Mouse (Mus musculus): ENCODE measurements around the gene Ankrd33.
A peak's percentile ranks its signal among the peaks of the same experiment; 100 is the strongest.

Gene Ankrd33

DNA sequence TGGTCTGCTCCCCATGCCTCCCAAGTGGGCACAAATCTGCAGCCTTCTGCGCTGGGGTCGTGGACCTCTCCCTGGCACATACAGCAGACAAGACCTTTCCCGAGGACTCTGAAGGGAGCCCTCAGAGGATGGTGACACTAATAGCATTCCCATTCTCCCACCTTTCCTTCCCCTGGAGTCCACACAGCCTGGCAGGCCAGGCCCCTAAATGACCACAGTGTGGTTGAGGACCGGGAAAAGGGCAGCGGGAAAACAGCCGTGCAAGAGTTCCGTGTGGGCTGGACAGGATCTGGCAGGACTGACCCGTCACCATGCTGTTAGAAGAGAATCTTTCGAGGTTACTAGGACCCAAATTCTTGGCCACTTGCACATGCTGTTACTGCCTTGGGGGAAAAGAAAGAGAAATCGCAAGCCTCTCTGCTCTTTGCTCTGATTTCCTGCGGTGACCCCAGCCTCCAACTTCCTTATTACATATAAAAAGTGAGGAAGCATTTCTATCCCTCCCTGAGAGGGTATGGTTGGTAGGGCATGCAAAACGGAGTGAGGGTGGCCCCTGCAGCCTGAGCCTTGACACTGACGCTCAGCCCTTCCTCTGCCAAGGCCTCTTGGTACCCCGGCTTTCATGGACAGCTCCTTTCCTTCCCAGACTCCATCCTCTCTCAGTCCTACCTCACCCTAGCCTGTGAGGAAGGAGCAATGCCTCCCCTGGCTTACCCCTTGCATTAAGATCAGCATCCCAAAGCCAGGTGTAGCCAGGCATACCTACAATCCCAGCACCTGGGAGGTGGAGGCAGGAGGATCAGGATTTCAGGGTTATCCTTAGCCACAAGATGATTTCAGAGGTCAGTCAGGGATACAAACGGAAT is 30.8 kb downstream of the Ankrd33 start:
- peak in 1 of 2 experiments; percentile 43 for DNase-seq (ENCODE audit: low spot score in 2 of 2)

DNA sequence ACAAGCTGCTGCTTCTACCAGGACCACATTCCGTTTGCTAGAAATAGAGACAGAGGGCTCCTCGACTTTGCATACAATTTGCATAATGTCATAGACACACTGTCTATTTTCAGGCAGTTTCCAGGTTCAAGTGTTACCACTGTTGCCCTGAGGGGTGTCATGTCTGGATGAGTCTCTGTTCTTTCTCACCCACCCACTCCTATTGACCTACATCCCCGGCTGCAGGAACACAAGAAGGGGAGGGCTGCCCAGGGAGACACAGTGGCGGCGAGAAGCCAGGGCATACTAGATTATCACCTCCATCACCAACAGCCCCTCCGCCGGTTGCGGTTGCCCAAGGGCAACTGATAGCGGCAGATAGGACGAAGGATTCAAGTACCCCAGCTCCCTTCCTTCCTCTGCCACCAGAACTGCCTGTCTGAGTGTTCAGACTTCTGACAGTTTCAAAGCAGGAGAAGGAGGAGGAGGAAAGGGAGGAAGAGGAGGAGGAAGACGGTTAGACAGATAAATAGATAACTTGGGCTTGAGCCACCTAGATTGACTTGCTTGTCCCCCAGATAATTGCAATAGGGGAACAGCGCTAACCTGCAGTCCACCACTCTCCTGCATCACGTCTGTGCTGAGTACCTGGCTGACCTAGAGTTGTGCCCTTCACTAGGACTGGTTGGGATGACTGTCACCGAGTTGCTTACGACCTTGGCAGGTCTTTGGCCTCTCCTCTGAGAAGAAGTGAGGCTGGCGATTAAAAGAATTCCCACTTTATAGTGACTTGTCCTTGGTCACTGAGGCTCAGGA is 31.8 kb downstream of the Ankrd33 start:
- peak; percentile 38 to 52 for DNase-seq (ENCODE audit: low spot score in 2 of 2)

DNA sequence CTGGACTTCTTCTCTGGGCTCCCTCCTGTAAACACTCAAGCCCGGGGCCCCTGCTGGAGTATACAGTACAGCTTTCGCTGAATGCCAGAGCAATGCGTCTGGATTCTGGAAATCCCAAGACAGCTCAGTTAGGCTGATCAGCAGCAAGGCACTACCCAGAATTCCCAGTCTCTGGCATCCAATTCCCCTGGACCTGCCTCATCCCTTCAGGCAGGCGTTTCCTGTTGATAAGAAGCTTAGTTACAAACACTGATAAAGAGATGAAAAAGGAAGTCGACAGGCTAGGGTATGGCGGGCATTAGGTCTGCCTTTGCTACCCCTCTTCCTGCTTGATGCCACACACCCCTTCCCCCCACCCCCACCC is 32.3 kb downstream of the Ankrd33 start:
- no peak for DNase-seq (ENCODE audit: low spot score in 2 of 2)

DNA sequence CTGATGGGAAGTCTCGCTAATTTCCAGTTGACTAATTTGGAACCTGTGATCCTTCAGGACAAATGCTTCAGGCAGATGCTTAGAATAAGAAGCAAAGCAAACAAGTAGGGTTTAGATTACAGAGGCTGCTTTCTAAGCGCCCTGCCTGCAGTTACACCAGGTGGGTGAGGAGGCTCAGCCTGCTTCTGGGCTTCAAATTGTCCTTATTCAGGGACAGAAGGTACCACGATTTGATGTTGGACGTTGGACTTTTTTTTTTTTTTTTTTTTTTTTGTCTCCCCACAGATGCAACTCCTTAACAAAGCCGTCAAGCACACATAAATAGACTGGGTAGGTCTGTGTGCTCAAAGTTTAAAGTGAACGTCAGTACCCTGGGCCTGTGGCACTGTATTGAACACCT is 33.0 kb downstream of the Ankrd33 start:
- no peak for DNase-seq (ENCODE audit: low spot score in 2 of 2)

DNA sequence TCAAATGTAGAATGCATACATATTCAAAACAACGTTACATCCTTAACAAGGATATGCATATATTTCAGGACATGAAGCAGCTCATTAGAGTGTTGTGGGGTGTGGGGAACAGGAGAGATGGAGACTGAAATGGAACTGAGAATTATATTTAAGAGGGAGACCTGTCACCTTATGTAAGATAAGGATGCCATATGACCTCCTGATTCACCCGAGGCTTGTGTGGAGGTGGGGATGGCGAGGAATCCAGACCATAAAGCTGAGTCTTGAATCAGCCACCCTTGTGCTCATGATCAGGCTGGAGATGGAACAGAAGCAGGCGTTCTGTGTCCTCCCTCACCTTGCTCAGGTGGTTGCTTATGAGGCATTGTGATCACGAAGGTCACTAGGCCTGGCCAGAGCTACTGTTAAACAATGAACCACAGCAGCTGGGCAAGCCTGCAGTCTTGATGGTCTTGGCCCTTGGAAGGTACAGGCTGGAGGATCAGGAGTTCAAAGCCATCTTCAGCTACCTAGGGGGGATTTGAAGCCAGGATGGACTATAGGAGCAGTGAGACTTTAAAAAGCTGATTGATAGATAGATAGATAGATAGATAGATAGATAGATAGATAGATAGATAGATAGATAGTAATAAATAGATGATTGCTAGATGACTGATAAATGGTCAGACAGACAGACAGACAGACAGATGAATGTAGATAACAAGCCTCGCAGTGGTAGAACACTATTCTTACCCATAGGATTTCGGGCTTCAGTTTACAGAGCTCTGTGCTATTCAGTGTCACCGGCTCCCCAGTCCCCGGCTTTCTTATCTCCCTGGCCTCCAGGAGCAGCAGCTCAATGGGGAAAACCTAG is 36.1 kb downstream of the Ankrd33 start:
- DNase-seq (ENCODE audit: low spot score in 2 of 2), result no peak

DNA sequence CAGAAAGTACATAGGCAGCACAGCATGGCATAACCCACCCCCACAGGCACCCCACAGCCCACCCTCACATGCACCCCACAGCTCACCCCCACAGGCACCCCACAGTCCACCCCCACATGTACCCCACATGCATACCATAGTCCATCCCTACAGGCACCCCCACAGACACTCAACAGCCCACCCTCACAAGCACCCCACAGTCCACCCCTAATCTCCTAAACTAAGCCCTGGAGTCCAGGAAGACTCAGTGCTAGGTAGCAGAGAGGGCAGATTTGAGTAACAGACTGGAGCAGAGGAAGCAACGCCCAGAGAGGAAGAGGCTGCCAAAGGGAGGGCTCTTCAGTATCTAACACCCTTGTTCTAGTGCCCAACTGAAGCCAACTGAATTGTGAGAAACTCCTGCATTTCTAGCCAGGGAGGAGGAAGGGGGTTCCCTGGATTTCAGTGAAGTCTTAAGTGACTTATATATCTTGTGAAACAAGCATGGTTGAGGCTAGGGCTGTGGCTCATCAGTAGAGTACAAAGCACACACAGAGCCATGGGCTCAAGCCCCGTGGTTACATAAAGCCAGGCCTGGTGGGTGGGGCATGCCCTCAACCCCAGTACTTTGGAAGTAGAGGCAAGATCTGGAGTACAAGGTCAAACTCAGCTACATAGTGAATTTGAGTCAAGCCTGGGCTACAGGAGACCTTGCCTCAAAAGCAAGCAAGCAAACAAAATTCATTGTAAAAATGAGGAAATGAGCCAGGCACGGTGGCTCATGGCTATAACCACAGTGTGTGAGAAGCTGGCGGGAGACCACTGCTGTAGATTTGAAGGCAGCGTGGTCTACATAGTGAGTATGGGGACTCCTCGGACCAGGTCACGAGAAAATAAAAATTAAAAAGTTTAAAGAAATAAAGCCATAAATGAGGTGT is 39.4 kb downstream of the Ankrd33 start:
- no peak for DNase-seq (ENCODE audit: low spot score in 2 of 2)

DNA sequence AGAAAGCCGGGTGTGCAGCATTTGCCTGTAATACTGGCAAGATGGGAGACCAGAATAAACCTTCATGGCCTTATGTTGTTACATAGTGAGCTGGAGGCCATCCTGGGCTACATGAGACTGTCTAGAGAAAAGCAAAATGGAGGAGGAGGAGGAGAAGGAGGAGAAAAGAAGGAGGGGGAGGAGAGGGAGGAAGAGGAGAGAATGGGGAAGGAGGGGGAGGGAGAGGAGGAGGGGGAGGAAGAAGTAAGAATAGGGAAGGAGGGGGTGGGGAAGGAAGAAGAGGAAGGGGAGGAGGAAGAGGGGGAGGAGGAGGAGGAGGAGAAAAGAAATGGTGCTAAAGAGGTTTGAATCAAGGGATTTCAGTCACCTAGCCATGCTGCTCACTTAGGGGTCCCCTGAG is 44.6 kb downstream of the Ankrd33 start:
- no peak for DNase-seq (ENCODE audit: low spot score in 2 of 2)

DNA sequence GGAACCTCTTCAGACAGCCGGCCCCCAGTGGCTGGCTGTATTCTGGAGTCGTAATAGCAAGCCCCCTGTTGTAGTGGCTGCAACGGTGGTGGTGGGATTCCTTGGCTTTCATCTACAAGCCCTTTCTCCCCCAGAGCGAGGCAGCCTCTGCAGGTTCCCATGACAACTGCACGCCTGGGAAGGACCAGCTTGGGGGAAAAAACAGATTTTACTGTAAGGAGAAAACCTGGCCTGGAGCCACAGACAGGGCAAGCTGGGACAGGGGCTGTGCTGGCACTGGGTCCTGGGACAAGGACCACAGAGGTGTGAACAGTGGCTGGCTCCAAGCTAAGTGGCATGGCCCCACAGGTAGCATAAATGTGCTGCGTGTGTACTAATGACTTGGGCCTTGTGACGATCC is 45.0 kb downstream of the Ankrd33 start:
- no peak for DNase-seq (ENCODE audit: low spot score in 2 of 2)

DNA sequence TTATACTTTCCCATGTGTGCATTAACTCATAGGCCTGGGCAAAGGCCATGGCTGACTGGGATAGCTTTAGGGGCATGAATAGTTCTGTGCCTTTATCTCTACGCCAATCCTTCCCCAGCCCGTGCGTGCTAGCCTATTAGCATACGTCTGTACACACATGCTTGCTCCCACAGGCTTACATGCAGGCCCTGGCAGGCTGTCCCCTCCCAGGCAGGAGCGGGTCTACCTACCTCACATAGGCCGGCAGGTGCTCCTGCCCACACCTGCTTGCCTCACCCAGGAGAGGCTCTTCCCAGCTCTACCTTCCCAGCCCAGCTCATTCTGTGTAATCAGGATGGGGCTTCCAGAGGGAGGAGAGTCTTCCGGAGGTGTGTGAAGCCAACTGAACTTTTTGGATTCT is 46.0 kb downstream of the Ankrd33 start:
- no peak for DNase-seq (ENCODE audit: low spot score in 2 of 2)

DNA sequence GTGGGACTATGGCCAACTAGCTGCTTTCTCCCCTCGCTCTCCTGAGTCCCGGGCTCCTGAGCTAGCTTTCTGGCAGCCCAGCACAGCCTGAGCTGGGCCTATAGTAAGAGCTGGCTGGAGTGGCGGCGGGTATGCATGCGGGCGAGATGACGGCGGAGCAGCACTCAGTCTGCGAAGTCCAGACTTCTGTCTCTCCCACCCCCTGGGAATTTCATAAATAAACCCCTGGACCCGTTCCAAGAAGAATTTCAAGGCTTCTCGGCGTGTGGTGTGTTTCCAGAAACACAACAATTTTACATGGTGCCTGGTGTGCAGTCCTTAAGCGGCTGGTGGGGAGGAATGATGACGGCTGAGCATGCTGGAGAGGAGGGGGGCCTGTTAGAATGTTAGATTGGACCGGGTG is 47.5 kb downstream of the Ankrd33 start:
- DNase-seq (ENCODE audit: low spot score in 2 of 2), result no peak

DNA sequence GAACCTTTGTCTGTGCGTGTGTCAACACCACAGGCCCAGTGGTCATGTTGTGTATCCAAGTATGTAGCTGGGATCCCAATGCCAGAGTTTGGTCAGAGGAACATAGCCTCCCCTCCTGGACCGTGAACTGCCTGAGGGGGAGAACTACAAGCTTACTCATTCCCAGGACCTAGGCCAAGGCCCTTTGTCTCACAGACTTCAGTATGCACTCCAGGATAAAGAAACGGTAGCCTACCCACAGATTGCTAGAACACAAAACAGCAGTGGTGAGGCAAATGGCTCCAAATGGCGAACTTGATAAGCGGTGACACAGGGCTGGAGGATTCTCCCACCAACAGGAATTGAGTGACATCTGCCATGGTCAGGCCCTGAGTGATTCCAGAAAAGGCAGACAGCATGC is 48.3 kb downstream of the Ankrd33 start:
- no peak for DNase-seq (ENCODE audit: low spot score in 2 of 2)

DNA sequence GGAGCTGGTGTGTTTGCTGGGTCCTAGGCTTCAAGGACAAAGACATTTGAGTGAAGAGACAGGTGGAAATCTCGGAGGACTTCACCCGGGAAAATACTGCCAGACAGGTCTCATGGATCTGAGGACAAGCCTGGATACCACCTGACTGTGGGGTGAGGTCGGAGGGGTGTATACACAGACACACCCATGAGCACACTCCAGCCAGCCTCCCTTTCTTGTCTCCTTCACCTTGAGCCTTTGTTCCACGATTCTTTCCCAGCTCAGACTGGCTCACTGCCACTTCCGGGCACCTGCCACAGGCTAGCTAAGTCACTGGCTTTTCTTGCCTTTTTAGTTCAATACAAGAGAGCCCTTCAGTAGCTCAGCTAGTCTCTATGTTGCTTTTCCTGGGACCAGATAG is 48.7 kb downstream of the Ankrd33 start:
- DNase-seq (ENCODE audit: low spot score in 2 of 2), result no peak

DNA sequence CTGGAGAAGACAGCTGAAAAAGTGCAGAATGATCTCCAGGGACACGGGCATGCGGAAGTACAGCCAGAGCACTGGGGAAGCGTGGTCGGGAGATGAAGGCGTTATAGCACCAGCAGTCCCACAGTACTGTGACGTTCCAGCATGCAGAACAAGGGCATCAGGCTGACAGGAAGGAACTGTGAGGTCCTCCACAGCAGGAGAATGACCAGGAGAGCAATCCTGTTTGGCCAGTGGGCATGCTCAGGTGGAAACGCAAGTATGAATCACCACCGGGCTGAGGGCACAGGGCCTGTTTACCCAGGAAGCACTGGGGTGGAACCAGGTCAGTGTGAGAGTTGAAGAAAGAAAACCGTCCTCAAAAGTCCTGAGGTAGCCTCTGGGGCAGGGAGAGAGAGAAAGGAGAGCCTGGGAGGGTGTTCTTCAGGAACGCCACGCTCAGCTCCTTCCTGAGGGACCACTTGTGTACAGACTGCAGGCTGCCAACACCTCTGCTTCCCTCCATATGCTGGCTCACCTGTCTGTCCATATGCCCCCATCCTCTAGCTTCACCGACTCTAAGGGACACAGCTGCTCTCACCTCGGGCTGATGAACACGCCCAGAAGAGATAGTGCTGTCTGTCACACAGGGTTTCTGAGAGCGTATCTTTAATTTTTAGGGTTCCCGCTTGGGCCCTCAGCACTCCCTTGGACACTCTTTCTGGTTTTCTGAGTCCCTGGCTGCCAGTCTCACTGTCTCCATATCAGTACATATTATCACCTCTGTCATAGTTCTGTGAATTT is 50.3 kb downstream of the Ankrd33 start:
- DNase-seq (ENCODE audit: low spot score in 2 of 2), result no peak

DNA sequence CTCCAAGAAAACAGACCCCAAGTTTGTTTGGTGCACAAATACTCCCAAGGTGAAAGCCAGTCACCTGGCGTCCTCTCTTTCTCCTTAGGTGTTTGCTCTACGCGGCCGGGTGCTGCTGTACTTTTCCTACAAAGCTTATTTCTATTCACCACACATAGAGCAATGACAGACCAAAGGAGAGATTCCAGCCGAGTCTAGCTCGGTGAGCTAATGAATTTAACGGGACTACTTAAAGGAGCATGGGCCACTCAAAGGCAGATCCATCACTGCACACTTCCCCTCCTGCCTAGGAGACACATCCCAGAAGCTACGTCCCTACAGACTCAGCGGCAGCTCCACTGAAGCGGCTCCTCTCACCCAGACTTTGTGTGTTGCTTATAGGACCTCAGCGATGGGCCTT is 52.0 kb downstream of the Ankrd33 start:
- no peak for DNase-seq (ENCODE audit: low spot score in 2 of 2)

Measured in spleen, postnatal 36 days (tissue).